Mouse (Mus musculus) heart, postnatal 0 days (tissue): ENCODE measurements around the gene Gm10945. TPM values are rescaled to one million over a fixed set of nuclear protein-coding genes. Genes with fewer than 3 reads are reported as not detected.

Experiments
- ATAC-seq: fragments of 200-750 bp; cut with Nextera tagmentation; 2 replicates; pipeline ENCODE4 v1.8.0; 2017; ENCODE audit warnings: low read depth, moderate number of reproducible peaks, moderate library complexity; ENCODE audit not compliant: insufficient read depth
- DNase-seq: peaks from one replicate; pipeline ENCODE4 v3.0.0-alpha.2; 2016; ENCODE audit warnings: low spot score
- H3K27ac ChIP-seq: fragments of 300-500 bp; sonication (generic); 2 replicates; pipeline ENCODE4 v1.5.1; 2014; ENCODE audit warnings: low read depth, mild to moderate bottlenecking
- H3K27me3 ChIP-seq: fragments of 300-500 bp; sonication (generic); 2 replicates; pipeline ENCODE4 v1.6.1; 2014; ENCODE audit warnings: low read length, mixed read lengths; ENCODE audit not compliant: control insufficient read depth, insufficient read depth
- H3K36me3 ChIP-seq: fragments of 300-500 bp; sonication (generic); replicated peaks from 2 replicates; pipeline ENCODE4 v1.6.1; 2014; ENCODE audit warnings: low read length, mixed read lengths; ENCODE audit not compliant: control insufficient read depth, insufficient read depth
- H3K4me1 ChIP-seq: fragments of 300-500 bp; sonication (generic); 2 replicates; pipeline ENCODE4 v1.6.1; 2014; ENCODE audit warnings: antibody characterized with exemption; ENCODE audit not compliant: control insufficient read depth, insufficient read depth
- H3K4me2 ChIP-seq: fragments of 300-500 bp; sonication (generic); 2 replicates; pipeline ENCODE4 v1.6.1; 2014; ENCODE audit warnings: low read depth, mild to moderate bottlenecking, low read length, moderate library complexity
- H3K4me3 ChIP-seq: fragments of 300-500 bp; sonication (generic); 2 replicates; pipeline ENCODE4 v1.5.1; 2014; ENCODE audit warnings: low read depth, low read length
- H3K9ac ChIP-seq: fragments of 300-500 bp; sonication (generic); replicated peaks from 2 replicates; pipeline ENCODE4 v1.6.1; 2014; ENCODE audit warnings: low read depth, low read length, mixed read lengths
- H3K9me3 ChIP-seq: fragments of 300-500 bp; sonication (generic); replicated peaks from 2 replicates; pipeline ENCODE4 v1.6.1; 2016; ENCODE audit warnings: low read length; ENCODE audit not compliant: control insufficient read depth
- CTCF ChIP-seq: IDR thresholded peaks from 2 replicates; pipeline ENCODE4 v1.5.1; 2016; ENCODE audit warnings: antibody characterized with exemption, control low read depth, low read depth
- EP300 ChIP-seq: IDR thresholded peaks from 2 replicates; pipeline ENCODE4 v1.6.1; 2016; ENCODE audit warnings: antibody characterized with exemption, low read depth
- WGBS: fragments of 180-500 bp; shearing (Covaris S2); extraction: QIAGEN DNeasy Blood & Tissue Kit; methylation state at CpG from one replicate; pipeline ENCODE4 v1.1.7; 2014; 5-methylcytosine and 5-hydroxymethylcytosine counted together
- polyA plus RNA-seq: library from polyadenylated mRNA; unstranded; fragments of >200 nt; fragmentation: Nextera tagmentation; extraction: Ambion mirVana; gene quantifications from 2 replicates; pipeline ENCODE4 v1.2.1, GENCODE M21; 2015
- total RNA-seq: library from RNA; depleted of rRNA; stranded (reverse); fragments of >200 nt; gene quantifications from 2 replicates; pipeline ENCODE4 v1.2.3, GENCODE M21; 2014; ENCODE audit warnings: low replicate concordance; rRNA removed

The Gm10945 gene
- total RNA-seq = not detected in 2 replicates
- not detected in 2 replicates for polyA plus RNA-seq

GRCm38 (mm10) chr10:6761287-6761811 lies at the start of gene Gm10945:
Gene Gm10945 (minus strand): TSS chr10:6761761.
- ATAC-seq = 0 out of 2 replicates have a peak, but pooled peaks have one; percentile 14
- no peak within 1 kb of the TSS for H3K4me2 ChIP-seq
- H3K36me3 ChIP-seq = no peaks in the 10 kb centered on the region
- no peak within 1 kb of the TSS for H3K4me3 ChIP-seq
- no peaks in the 10 kb centered on the region for H3K4me1 ChIP-seq
- H3K9me3 ChIP-seq = no peaks in the 10 kb centered on the region
- WGBS = 62% methylated on average over 2 of the region's 2 CpGs
- H3K27me3 ChIP-seq = no peaks in the 10 kb centered on the region
- H3K27ac ChIP-seq = no peak within 1 kb of the TSS
- peak; percentile 5 for DNase-seq
- H3K9ac ChIP-seq = no peak within 1 kb of the TSS
- TF ChIP-seq CTCF = no peak
- no peak for TF ChIP-seq EP300

DNA sequence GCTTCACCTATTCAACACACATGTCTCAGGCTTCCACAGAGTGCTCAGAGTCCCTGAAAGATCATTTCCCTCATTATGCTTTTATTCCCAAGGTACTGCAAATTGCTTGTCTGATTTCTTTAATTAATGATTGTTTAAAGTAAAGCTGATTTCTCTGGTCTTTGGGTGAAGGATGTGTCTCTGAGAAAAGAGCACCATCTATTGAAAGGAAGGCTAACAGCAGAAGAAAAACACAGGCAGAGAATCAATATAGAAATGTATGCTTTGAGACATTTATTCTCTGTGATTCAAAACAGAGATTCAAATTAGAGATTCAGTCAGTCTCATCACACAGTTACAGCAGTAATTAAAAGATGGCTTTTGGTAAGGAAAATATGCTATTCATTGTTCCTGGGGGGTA lies 28.7 kb upstream of the Gm10945 start:
- TF ChIP-seq EP300 (no peak), CTCF (no peak)
- H3K27ac ChIP-seq = no peak overlapping the region
- H3K9ac ChIP-seq = no peak overlapping the region
- H3K4me2 ChIP-seq = no peak overlapping the region
- H3K4me3 ChIP-seq = no peak overlapping the region
- no peaks in the 10 kb centered on the region for H3K9me3 ChIP-seq
- DNase-seq (no peak), ATAC-seq (no peak)
- no peaks in the 10 kb centered on the region for H3K4me1 ChIP-seq
- no peaks in the 10 kb centered on the region for H3K27me3 ChIP-seq
- H3K36me3 ChIP-seq = no peaks in the 10 kb centered on the region

DNA sequence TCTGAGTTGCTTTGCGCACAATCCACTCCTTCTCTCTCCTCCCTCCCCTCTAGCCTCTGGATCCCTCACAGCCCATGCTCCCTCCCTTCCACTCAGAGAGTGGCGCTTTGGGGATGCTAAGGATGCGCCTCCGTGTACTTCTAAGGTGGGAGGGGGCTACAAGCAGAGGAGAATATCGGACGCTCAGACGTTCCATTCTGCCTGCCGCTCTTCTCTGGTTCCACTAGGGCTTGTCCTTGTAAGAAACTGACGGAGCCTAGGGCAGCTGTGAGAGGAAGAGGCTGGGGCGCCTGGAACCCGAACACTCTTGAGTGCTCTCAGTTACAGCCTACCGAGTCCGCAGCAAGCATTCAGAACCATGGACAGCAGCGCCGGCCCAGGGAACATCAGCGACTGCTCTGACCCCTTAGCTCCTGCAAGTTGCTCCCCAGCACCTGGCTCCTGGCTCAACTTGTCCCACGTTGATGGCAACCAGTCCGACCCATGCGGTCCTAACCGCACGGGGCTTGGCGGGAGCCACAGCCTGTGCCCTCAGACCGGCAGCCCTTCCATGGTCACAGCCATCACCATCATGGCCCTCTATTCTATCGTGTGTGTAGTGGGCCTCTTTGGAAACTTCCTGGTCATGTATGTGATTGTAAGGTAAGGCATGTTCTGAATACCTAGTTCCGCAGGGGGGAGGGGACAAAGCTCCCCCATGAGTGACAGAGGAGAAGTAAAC lies 27.1 kb upstream of the Gm10945 start:
- Histone ChIP-seq H3K27me3 (no peaks in the 10 kb centered on the region), H3K4me2 (no peak overlapping the region), H3K9ac (no peak overlapping the region), H3K36me3 (no peaks in the 10 kb centered on the region), H3K4me1 (no peaks in the 10 kb centered on the region), H3K9me3 (no peaks in the 10 kb centered on the region), H3K27ac (no peak overlapping the region), H3K4me3 (no peak overlapping the region)
- WGBS = 3% methylated on average over 25 of the region's 25 CpGs
- DNase-seq = peak; percentile 10
- 0 out of 2 replicates have a peak, but pooled peaks have one; percentile 30 for ATAC-seq
- TF ChIP-seq EP300 (no peak), CTCF (no peak)

GRCm38 (mm10) chr10:6758206-6758605 lies 3.4 kb downstream of the Gm10945 start, which contains the start of gene Oprm1:
Gene Oprm1 (plus strand): TSS chr10:6758506.
- H3K9me3 ChIP-seq = no peaks in the 10 kb centered on the region
- no peaks in the 10 kb centered on the region for H3K36me3 ChIP-seq
- no peak within 1 kb of the TSS for H3K9ac ChIP-seq
- ATAC-seq (no peak), DNase-seq (no peak)
- H3K4me3 ChIP-seq = no peak within 1 kb of the TSS
- no peak within 1 kb of the TSS for H3K4me2 ChIP-seq
- 83% methylated on average over 3 of the region's 3 CpGs for WGBS
- H3K27ac ChIP-seq = no peak within 1 kb of the TSS
- H3K27me3 ChIP-seq = no peaks in the 10 kb centered on the region
- TF ChIP-seq EP300 = no peak
- no peak for TF ChIP-seq CTCF
- no peaks in the 10 kb centered on the region for H3K4me1 ChIP-seq

DNA sequence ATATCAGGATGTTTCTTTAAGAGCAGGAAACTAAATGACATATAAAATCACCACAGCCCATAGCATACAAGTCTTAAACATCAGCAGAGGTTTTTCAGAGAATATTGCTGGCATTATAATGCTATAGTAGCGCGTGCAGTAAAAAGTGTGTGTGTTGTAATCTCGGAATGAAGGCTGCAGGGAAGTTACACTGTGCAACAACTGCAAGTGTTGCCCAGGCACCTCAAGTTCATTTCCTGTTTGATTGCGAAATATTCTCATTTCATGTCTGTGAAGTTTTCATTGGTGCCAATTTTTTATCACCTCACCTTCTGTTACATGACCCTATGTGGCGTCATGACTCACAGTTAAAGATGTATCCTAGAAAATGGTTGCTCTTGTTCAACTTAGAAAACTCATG lies 8.2 kb downstream of the Gm10945 start:
- Histone ChIP-seq H3K4me1 (no peaks in the 10 kb centered on the region), H3K9me3 (no peaks in the 10 kb centered on the region), H3K9ac (no peak overlapping the region), H3K36me3 (no peaks in the 10 kb centered on the region), H3K4me3 (no peak overlapping the region), H3K4me2 (no peak overlapping the region), H3K27ac (no peak overlapping the region), H3K27me3 (no peaks in the 10 kb centered on the region)
- no peak for TF ChIP-seq CTCF
- TF ChIP-seq EP300 = no peak
- DNase-seq (no peak), ATAC-seq (no peak)
- 77% methylated on average over 5 of the region's 5 CpGs for WGBS
